Mouse (Mus musculus): ENCODE data around the gene Pbx1. TPM values are rescaled to one million over a fixed set of nuclear protein-coding genes. Genes with fewer than 3 reads are reported as not detected.

The Pbx1 gene
- polyA plus RNA-seq, 1 experiment from 2014 or later, result 82.9 TPM

DNA sequence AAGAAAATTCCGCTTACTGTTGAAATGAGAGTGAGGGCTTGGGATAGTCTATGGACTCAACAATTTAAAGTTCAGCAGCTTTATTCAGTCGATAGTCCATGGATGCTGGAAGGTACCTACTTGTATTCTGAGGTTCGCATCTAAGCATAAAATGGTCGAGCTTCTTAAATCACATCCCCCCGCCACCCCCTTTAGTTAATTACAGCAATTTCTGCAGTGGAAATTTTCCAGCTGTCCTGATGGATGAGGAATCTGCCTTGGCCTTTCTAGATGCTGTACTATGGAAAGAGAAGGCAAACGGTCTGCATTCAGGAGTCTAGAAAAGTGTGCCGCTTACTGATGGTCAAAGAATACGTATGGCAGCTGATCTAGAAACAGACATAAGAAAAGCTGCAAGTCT is 262.3 kb downstream of the Pbx1 start:
- Histone ChIP-seq H3K9ac (replicated peaks; ENCODE audit: low read depth, low read length) (no peak overlapping the region), H3K4me3 (replicated peaks; ENCODE audit: low read length) (no peak overlapping the region), H3K27me3 (replicated peaks; ENCODE audit: control insufficient read depth, insufficient read depth, low read length) (no peaks in the 10 kb centered on the region), H3K27ac (ENCODE audit: low read length) (peak overlapping the region; percentile 37; the same call in 1 of the 2 replicates), H3K36me3 (ENCODE audit: control insufficient read depth, insufficient read depth) (peaks cover 5% of the 10 kb centered on the region; the same call in 1 of the 2 replicates), H3K4me2 (ENCODE audit: low read length) (no peak overlapping the region), H3K4me1 (replicated peaks; ENCODE audit: control insufficient read depth, insufficient read depth, low read length) (peaks cover 15% of the 10 kb centered on the region), H3K9me3 (ENCODE audit: control insufficient read depth, low read length) (no peaks in the 10 kb centered on the region)
- WGBS, result 52% methylated on average over 8 of the region's 8 CpGs
- ATAC-seq, result peak; percentile 26

DNA sequence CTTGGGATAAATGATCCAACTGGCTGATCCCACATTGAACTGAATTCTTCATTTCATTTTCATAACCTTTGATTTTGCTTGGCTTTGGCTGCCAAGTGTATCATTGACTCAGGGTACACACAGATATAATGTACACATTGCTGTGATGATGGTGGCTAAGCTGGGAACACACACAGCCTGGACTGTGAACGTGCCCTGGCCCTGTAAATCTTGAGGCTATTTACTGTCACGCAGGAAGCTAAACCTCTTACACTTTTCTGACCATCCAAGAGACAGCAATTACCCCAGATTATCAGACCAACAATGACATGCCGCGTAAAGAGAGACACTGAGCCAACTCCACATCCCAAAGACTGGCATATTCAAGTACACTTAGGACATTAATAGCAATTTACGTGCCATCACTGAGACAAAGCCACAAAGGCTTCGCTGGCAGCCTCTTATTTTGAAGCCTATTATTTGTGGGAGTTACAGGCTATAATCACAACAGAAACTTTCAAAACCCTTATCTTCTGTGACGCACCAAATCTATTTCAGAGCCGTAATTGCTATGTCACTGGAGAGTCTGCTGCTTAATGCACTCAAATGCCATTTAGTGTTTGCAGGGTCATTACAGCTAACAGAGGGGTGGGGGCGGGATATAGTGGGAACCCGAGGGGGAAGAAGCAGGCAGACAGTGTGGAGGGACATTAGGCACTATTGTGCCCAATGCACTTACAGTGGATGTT is 262.9 kb downstream of the Pbx1 start:
- no peak overlapping the region for H3K4me3 ChIP-seq (replicated peaks; ENCODE audit: low read length)
- no peak overlapping the region for H3K9ac ChIP-seq (replicated peaks; ENCODE audit: low read depth, low read length)
- no peak overlapping the region for H3K4me2 ChIP-seq (ENCODE audit: low read length)
- peaks cover 21% of the 10 kb centered on the region for H3K4me1 ChIP-seq (replicated peaks; ENCODE audit: control insufficient read depth, insufficient read depth, low read length)
- H3K9me3 ChIP-seq (ENCODE audit: control insufficient read depth, low read length), result no peaks in the 10 kb centered on the region
- no peaks in the 10 kb centered on the region for H3K27me3 ChIP-seq (replicated peaks; ENCODE audit: control insufficient read depth, insufficient read depth, low read length)
- no peak overlapping the region; the same call in 1 of the 2 replicates for H3K27ac ChIP-seq (ENCODE audit: low read length)
- 26% methylated on average over 10 of the region's 10 CpGs for whole genome bisulfite sequencing
- peaks cover 5% of the 10 kb centered on the region; the same call in 1 of the 2 replicates for H3K36me3 ChIP-seq (ENCODE audit: control insufficient read depth, insufficient read depth)
- peak; percentile 91 for ATAC-seq

DNA sequence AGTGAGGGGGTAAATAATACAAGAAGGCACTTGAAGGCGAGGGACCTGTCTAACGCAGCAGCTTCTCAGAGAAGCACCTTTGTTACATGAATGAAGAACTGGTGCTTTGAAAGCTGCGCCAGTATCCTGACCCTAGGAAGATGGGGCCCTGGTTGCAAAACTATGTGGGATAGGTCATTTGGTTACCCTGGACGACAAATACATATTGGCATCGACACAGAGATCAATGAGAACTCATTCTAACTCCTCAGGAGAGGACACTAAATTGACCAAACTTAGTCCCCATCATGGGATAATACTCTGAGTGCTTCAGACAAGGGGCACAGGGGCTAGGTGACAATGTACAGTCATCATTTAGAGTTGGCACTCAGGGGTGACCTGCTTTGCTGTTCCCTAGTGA is 264.3 kb downstream of the Pbx1 start:
- H3K9me3 ChIP-seq (ENCODE audit: control insufficient read depth, low read length), result no peaks in the 10 kb centered on the region
- H3K4me2 ChIP-seq (ENCODE audit: low read length), result no peak overlapping the region
- peaks cover 26% of the 10 kb centered on the region for H3K4me1 ChIP-seq (replicated peaks; ENCODE audit: control insufficient read depth, insufficient read depth, low read length)
- WGBS, result 88% methylated on average over 5 of the region's 5 CpGs
- H3K27me3 ChIP-seq (replicated peaks; ENCODE audit: control insufficient read depth, insufficient read depth, low read length), result no peaks in the 10 kb centered on the region
- H3K27ac ChIP-seq (ENCODE audit: low read length), result no peak overlapping the region
- no peak for ATAC-seq
- 0 out of 2 replicates have a peak, but pooled peaks cover 2% of the 10 kb centered on the region for H3K36me3 ChIP-seq (ENCODE audit: control insufficient read depth, insufficient read depth)
- no peak overlapping the region for H3K4me3 ChIP-seq (replicated peaks; ENCODE audit: low read length)
- H3K9ac ChIP-seq (replicated peaks; ENCODE audit: low read depth, low read length), result no peak overlapping the region

DNA sequence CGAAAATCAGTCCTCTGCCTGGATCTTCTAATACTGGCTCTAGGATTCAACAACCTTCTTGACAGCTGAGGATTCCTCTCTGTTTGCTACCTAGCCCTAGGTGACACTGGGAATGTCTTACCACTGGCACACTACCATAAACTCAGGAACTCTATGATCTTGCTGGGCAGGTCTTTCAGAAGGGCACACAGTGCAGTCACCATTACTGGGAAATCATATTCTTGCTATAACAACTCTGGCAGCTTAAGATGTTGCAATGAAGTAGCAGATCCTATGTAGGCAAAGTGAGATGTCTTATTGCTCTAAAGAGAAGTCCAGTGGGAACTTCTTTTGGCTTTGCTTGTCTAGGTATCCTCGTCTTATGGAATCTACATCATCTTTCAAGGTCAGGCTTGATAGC is 265.2 kb downstream of the Pbx1 start:
- no peak overlapping the region for H3K4me2 ChIP-seq (ENCODE audit: low read length)
- H3K27ac ChIP-seq (ENCODE audit: low read length), result no peak overlapping the region
- WGBS, result 87% methylated on average over 2 of the region's 2 CpGs
- H3K4me1 ChIP-seq (replicated peaks; ENCODE audit: control insufficient read depth, insufficient read depth, low read length), result peaks cover 26% of the 10 kb centered on the region
- H3K27me3 ChIP-seq (replicated peaks; ENCODE audit: control insufficient read depth, insufficient read depth, low read length), result no peaks in the 10 kb centered on the region
- H3K9ac ChIP-seq (replicated peaks; ENCODE audit: low read depth, low read length), result no peak overlapping the region
- H3K36me3 ChIP-seq (ENCODE audit: control insufficient read depth, insufficient read depth), result 0 out of 2 replicates have a peak, but pooled peaks cover 2% of the 10 kb centered on the region
- H3K4me3 ChIP-seq (replicated peaks; ENCODE audit: low read length), result no peak overlapping the region
- no peak for ATAC-seq
- H3K9me3 ChIP-seq (ENCODE audit: control insufficient read depth, low read length), result no peaks in the 10 kb centered on the region

DNA sequence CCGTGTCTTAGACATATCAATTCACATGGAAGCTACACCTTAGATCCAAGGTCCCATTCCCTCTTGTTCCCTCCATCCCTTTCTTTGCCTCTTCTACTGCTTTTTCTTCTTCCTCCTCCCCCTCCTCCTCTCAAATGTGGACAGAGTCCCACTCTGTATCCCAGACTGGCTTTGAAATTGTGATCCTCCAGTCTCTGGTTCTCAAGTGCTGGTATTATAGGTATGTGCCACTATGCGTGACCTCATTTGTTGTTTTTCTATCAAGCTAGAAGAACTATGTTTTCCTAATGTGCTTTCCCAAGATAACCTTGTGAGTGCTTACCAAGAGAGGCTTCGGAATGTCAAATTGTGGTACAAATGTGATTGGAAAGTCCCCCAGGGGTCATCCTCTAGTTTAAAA is 267.1 kb downstream of the Pbx1 start:
- H3K4me1 ChIP-seq (replicated peaks; ENCODE audit: control insufficient read depth, insufficient read depth, low read length), result peaks cover 24% of the 10 kb centered on the region
- no peak overlapping the region for H3K4me2 ChIP-seq (ENCODE audit: low read length)
- ATAC-seq, result no peak
- H3K36me3 ChIP-seq (ENCODE audit: control insufficient read depth, insufficient read depth), result 0 out of 2 replicates have a peak, but pooled peaks cover 2% of the 10 kb centered on the region
- H3K27ac ChIP-seq (ENCODE audit: low read length), result no peak overlapping the region
- no peaks in the 10 kb centered on the region for H3K9me3 ChIP-seq (ENCODE audit: control insufficient read depth, low read length)
- 83% methylated on average over 3 of the region's 3 CpGs for WGBS
- no peak overlapping the region for H3K4me3 ChIP-seq (replicated peaks; ENCODE audit: low read length)
- H3K9ac ChIP-seq (replicated peaks; ENCODE audit: low read depth, low read length), result no peak overlapping the region
- H3K27me3 ChIP-seq (replicated peaks; ENCODE audit: control insufficient read depth, insufficient read depth, low read length), result no peaks in the 10 kb centered on the region

DNA sequence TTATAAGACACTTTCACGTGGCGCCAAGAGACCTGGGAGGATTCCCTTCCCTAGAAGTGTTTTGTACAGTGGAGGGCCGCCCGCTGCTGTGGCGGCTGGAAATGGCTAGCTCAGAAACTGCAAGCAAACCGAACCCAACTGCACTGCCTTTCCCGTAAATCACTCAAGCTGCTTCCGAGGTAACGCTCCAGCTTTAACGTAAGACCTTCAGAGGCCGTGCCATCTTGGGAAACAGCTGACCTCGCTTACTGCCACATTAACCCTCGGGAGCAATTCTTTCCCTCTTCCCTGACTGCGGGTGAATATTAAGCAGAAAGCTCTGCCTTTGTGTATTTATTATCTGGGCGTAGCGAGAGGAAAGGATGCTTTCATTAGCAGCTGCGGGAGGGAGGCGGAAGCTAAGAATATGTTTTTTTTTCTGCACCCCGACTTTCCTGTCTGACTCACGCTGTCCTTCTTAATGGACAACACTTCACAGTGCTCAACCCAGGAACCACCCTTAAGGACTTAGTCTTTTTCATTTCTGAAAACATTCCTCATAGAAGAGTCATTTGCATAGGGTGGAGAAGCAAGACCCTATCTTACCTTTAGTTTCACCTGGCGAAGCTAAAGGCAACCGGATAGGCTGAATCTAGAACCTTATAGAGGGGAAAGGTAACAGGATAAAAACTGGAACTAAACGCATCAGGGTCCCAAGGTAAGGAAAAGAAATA is 268.4 kb downstream of the Pbx1 start:
- H3K9me3 ChIP-seq (ENCODE audit: control insufficient read depth, low read length), result no peaks in the 10 kb centered on the region
- peak overlapping the region; percentile 24 for H3K27ac ChIP-seq (ENCODE audit: low read length)
- peaks cover 6% of the 10 kb centered on the region for H3K36me3 ChIP-seq (ENCODE audit: control insufficient read depth, insufficient read depth)
- H3K27me3 ChIP-seq (replicated peaks; ENCODE audit: control insufficient read depth, insufficient read depth, low read length), result no peaks in the 10 kb centered on the region
- no peak overlapping the region for H3K9ac ChIP-seq (replicated peaks; ENCODE audit: low read depth, low read length)
- no peak overlapping the region for H3K4me3 ChIP-seq (replicated peaks; ENCODE audit: low read length)
- ATAC-seq, result peak; percentile 42; the same call in 1 of the 2 replicates
- WGBS, result 49% methylated on average over 23 of the region's 23 CpGs
- H3K4me1 ChIP-seq (replicated peaks; ENCODE audit: control insufficient read depth, insufficient read depth, low read length), result peaks cover 16% of the 10 kb centered on the region
- H3K4me2 ChIP-seq (ENCODE audit: low read length), result peak overlapping the region; percentile 3

DNA sequence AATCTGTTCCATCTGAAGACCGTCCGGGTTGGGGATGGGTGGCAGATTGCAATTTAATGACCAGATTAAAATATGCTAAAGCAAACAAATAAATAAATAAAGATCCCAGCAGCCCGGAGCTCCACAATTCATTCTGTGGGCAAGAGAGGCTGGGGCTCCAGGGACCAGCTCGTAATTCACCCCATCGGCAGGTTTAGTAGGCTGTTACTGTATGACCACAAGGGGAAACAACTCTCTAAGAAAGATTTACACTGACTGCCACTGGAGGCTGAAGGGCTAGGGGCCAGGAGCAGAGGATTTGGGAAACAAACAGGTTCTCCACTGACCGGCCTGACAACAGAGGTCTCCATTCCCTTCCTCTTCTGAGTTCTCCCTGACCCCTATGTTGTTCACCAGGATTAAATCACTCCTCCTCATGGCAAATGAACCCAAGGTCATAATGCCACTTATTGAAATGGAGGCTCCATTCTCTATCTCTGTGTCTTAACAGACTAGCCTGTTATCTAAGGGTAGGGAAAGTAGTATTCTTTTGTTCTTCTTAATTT is 292.9 kb downstream of the Pbx1 start:
- Histone ChIP-seq H3K36me3 (ENCODE audit: control insufficient read depth, insufficient read depth) (no peaks in the 10 kb centered on the region), H3K9me3 (ENCODE audit: control insufficient read depth, low read length) (no peaks in the 10 kb centered on the region; the same call in 1 of the 2 replicates), H3K4me1 (replicated peaks; ENCODE audit: control insufficient read depth, insufficient read depth, low read length) (no peaks in the 10 kb centered on the region), H3K27me3 (replicated peaks; ENCODE audit: control insufficient read depth, insufficient read depth, low read length) (no peaks in the 10 kb centered on the region), H3K27ac (ENCODE audit: low read length) (no peak overlapping the region), H3K4me2 (ENCODE audit: low read length) (no peak overlapping the region), H3K4me3 (replicated peaks; ENCODE audit: low read length) (no peak overlapping the region), H3K9ac (replicated peaks; ENCODE audit: low read depth, low read length) (no peak overlapping the region)
- no peak for ATAC-seq
- WGBS, result 88% methylated on average over 6 of the region's 6 CpGs

DNA sequence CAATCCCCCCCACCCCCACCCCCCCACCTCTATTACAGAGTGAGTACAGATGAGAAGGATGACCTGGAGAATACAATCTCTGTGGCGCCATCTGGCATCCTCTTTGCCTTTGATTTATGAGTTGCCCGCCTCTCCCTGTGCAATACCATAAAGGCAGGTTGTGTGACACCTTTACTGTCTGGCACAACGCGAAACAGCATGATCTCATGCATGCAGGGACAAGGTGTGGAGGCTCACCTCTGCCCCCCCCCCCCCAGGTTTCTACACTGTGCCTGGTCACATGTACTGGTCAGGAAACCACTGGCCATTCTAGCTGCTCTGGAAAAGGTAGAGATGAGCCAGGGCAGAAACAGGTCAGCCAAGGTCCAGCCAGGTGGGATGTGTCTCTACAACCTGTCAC is 293.4 kb downstream of the Pbx1 start:
- ATAC-seq, result no peak
- Histone ChIP-seq H3K36me3 (ENCODE audit: control insufficient read depth, insufficient read depth) (no peaks in the 10 kb centered on the region), H3K27me3 (replicated peaks; ENCODE audit: control insufficient read depth, insufficient read depth, low read length) (no peaks in the 10 kb centered on the region), H3K9ac (replicated peaks; ENCODE audit: low read depth, low read length) (no peak overlapping the region), H3K4me2 (ENCODE audit: low read length) (no peak overlapping the region), H3K27ac (ENCODE audit: low read length) (no peak overlapping the region), H3K9me3 (ENCODE audit: control insufficient read depth, low read length) (no peaks in the 10 kb centered on the region; the same call in 1 of the 2 replicates), H3K4me1 (replicated peaks; ENCODE audit: control insufficient read depth, insufficient read depth, low read length) (no peaks in the 10 kb centered on the region), H3K4me3 (replicated peaks; ENCODE audit: low read length) (no peak overlapping the region)
- WGBS, result 90% methylated on average over 4 of the region's 4 CpGs

DNA sequence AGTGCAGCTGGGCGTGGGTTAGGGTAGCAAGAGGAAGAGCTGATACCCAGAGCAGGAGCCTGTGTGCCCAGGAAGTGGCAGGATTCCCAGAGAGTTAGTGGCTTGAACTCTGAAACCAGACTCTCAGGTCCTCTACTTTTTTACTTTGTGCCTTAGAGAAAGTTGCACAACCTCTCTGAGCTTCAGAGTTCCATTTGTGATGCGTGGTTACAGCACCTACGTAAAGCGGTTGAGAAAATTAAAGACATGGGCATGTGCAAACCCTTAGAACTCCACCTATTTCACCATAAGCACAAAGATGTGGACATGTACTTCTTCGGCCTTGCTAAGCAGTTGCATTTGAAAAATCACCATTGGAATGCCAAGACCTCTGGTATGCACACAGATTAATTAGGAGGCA is 294.2 kb downstream of the Pbx1 start:
- Histone ChIP-seq H3K27ac (ENCODE audit: low read length) (no peak overlapping the region), H3K4me3 (replicated peaks; ENCODE audit: low read length) (no peak overlapping the region), H3K4me2 (ENCODE audit: low read length) (no peak overlapping the region), H3K9ac (replicated peaks; ENCODE audit: low read depth, low read length) (no peak overlapping the region), H3K27me3 (replicated peaks; ENCODE audit: control insufficient read depth, insufficient read depth, low read length) (no peaks in the 10 kb centered on the region), H3K36me3 (ENCODE audit: control insufficient read depth, insufficient read depth) (no peaks in the 10 kb centered on the region), H3K9me3 (ENCODE audit: control insufficient read depth, low read length) (no peaks in the 10 kb centered on the region), H3K4me1 (replicated peaks; ENCODE audit: control insufficient read depth, insufficient read depth, low read length) (no peaks in the 10 kb centered on the region)
- no peak for ATAC-seq
- 92% methylated on average over 5 of the region's 5 CpGs for WGBS

Data from forebrain, embryonic 16.5 days (tissue).